Mouse (Mus musculus) heart, adult 2 months (tissue): Measurements from ENCODE around the gene Olig1. TPM values are rescaled to one million over a fixed set of nuclear protein-coding genes. Genes with fewer than 3 reads are reported as not detected.

ENCODE experiments used
- DNase-seq, 2 experiments: peaks; one replicate each; pipeline ENCODE4 v3.0.0; 2021
- H3K27ac ChIP-seq: fragments of 200-600 bp; 2 replicates; pipeline ENCODE4 v1.8.1; 2022
- H3K27me3 ChIP-seq: fragments of 200-500 bp; 2 replicates; pipeline ENCODE4 v1.6.1; 2012; ENCODE audit warnings: mild to moderate bottlenecking, low read length, inconsistent platforms, mixed read lengths; ENCODE audit not compliant: control insufficient read depth, insufficient read depth
- H3K36me3 ChIP-seq: fragments of 200-500 bp; 2 replicates; pipeline ENCODE4 v1.6.1; 2012; ENCODE audit warnings: low read length, inconsistent platforms; ENCODE audit not compliant: control insufficient read depth, insufficient read depth
- H3K4me1 ChIP-seq: fragments of 200-500 bp; 2 replicates; pipeline ENCODE4 v1.6.1; 2011; ENCODE audit warnings: low read length; ENCODE audit not compliant: control insufficient read depth, insufficient read depth
- H3K4me3 ChIP-seq: fragments of 200-600 bp; 2 replicates; pipeline ENCODE4 v1.8.1; 2022
- H3K79me2 ChIP-seq: fragments of 200-500 bp; replicated peaks from 2 replicates; pipeline ENCODE4 v1.6.1; 2012; ENCODE audit warnings: mild to moderate bottlenecking, inconsistent platforms, low read length, moderate library complexity, mixed read lengths; ENCODE audit not compliant: control insufficient read depth, insufficient read depth
- H3K9ac ChIP-seq: fragments of 200-500 bp; 2 replicates; pipeline ENCODE4 v1.6.1; 2012; ENCODE audit warnings: low read depth, mild to moderate bottlenecking, control low read depth, inconsistent platforms, low read length, mixed read lengths
- CTCF ChIP-seq: fragments of 200-600 bp; IDR thresholded peaks from 2 replicates; pipeline ENCODE4 v1.8.1; 2022; ENCODE audit warnings: antibody characterized with exemption, mild to moderate bottlenecking, moderate library complexity
- EP300 ChIP-seq: fragments of 200-500 bp; IDR thresholded peaks from 2 replicates; pipeline ENCODE4 v1.6.1; 2011; ENCODE audit warnings: low read depth, low read length, control low read depth; ENCODE audit not compliant: insufficient read depth
- POLR2A ChIP-seq: fragments of 200-500 bp; IDR thresholded peaks from 2 replicates; pipeline ENCODE4 v1.6.1; 2011; ENCODE audit warnings: mild to moderate bottlenecking, low read depth, low read length, control low read depth; ENCODE audit not compliant: insufficient read depth
- WGBS: fragments of 180-500 bp; shearing (Covaris S2); methylation state at CpG from one replicate; pipeline ENCODE4 v1.1.7; 2018; 5-methylcytosine and 5-hydroxymethylcytosine counted together
- intact Hi-C: fragments of 180-260 bp; cut with DNase I; formaldehyde crosslinking; loops from one replicate; pipeline ENCODE4 v1.15.1; 2025
- polyA plus RNA-seq: library from polyadenylated mRNA; depleted of rRNA; stranded (reverse); fragments of >200 nt; gene quantifications from 2 replicates; pipeline ENCODE4 v1.2.3, GENCODE M21; 2012
- total RNA-seq, 2 experiments: library from RNA; stranded (reverse); gene quantifications; 2 replicates each; pipeline ENCODE4 v1.2.3; 2021

Gene Olig1
- total and polyA plus RNA-seq, 3 experiments = 0.25 TPM; not detected in 2

- WGBS = 68% methylated on average over 18 of the region's 18 CpGs
- intact Hi-C loops = no loop called here
- no peaks in the 10 kb centered on the region for H3K36me3 ChIP-seq
- H3K27ac ChIP-seq = no peak overlapping the region
- H3K4me1 ChIP-seq = no peaks in the 10 kb centered on the region
- TF ChIP-seq CTCF (no peak), EP300 (no peak), POLR2A (no peak)
- no peak overlapping the region for H3K9ac ChIP-seq
- no peak for DNase-seq
- H3K27me3 ChIP-seq = no peaks in the 10 kb centered on the region
- no peak overlapping the region for H3K4me3 ChIP-seq
- no peaks in the 10 kb centered on the region for H3K79me2 ChIP-seq
Observed at GRCm38 (mm10) chr16:91301454-91301853, 31.9 kb downstream of the Olig1 start.

GRCm38 (mm10) chr16:91303776-91304709 lies 34.5 kb downstream of the Olig1 start:
- WGBS = 42% methylated on average over 26 of the region's 26 CpGs
- H3K79me2 ChIP-seq = no peaks in the 10 kb centered on the region
- intact Hi-C loops = no loop called here
- no peak for TF ChIP-seq POLR2A
- no peak for TF ChIP-seq EP300
- no peak for TF ChIP-seq CTCF
- H3K27me3 ChIP-seq = no peaks in the 10 kb centered on the region; the same call in 1 of the 2 replicates
- peak in 1 of 2 experiments; percentile 6 for DNase-seq
- H3K4me1 ChIP-seq = no peaks in the 10 kb centered on the region
- H3K4me3 ChIP-seq = no peak overlapping the region
- no peak overlapping the region for H3K27ac ChIP-seq
- no peaks in the 10 kb centered on the region for H3K36me3 ChIP-seq
- H3K9ac ChIP-seq = no peak overlapping the region

- Histone ChIP-seq H3K4me3 (no peak overlapping the region), H3K27me3 (no peaks in the 10 kb centered on the region; the same call in 1 of the 2 replicates), H3K27ac (no peak overlapping the region), H3K79me2 (no peaks in the 10 kb centered on the region), H3K4me1 (no peaks in the 10 kb centered on the region), H3K36me3 (no peaks in the 10 kb centered on the region), H3K9ac (no peak overlapping the region)
- no peak for DNase-seq
- WGBS = 78% methylated on average over 16 of the region's 16 CpGs
- intact Hi-C loops = no loop called here
- TF ChIP-seq CTCF (no peak), EP300 (no peak), POLR2A (no peak)
Observed at GRCm38 (mm10) chr16:91305512-91306111, 36.0 kb downstream of the Olig1 start.

- H3K4me3 ChIP-seq = no peak overlapping the region
- intact Hi-C loops = no loop called here
- WGBS = 80% methylated on average over 3 of the region's 3 CpGs
- TF ChIP-seq EP300 = no peak
- H3K27me3 ChIP-seq = no peaks in the 10 kb centered on the region; the same call in 1 of the 2 replicates
- H3K27ac ChIP-seq = no peak overlapping the region
- no peaks in the 10 kb centered on the region for H3K4me1 ChIP-seq
- no peaks in the 10 kb centered on the region for H3K79me2 ChIP-seq
- no peak for DNase-seq
- no peak overlapping the region for H3K9ac ChIP-seq
- no peaks in the 10 kb centered on the region for H3K36me3 ChIP-seq
Observed at GRCm38 (mm10) chr16:91309872-91310271, 40.3 kb downstream of the Olig1 start.

- WGBS = 80% methylated on average over 6 of the region's 7 CpGs
- no peaks in the 10 kb centered on the region; the same call in 1 of the 2 replicates for H3K27me3 ChIP-seq
- no peak overlapping the region for H3K4me3 ChIP-seq
- H3K79me2 ChIP-seq = no peaks in the 10 kb centered on the region
- no peak overlapping the region for H3K27ac ChIP-seq
- TF ChIP-seq CTCF (no peak), EP300 (no peak), POLR2A (no peak)
- no peak overlapping the region for H3K9ac ChIP-seq
- no peak for DNase-seq
- intact Hi-C loops = no loop called here
- no peaks in the 10 kb centered on the region for H3K36me3 ChIP-seq
- H3K4me1 ChIP-seq = no peaks in the 10 kb centered on the region
Observed at GRCm38 (mm10) chr16:91312921-91313320, 43.3 kb downstream of the Olig1 start.
